Mouse (Mus musculus) midbrain, embryonic 12.5 days (tissue): ENCODE measurements around the gene Nolc1. TPM values are rescaled to one million over a fixed set of nuclear protein-coding genes. Genes with fewer than 3 reads are reported as not detected.

Source experiments
- ATAC-seq: fragments of 200-750 bp; cut with Nextera tagmentation; 2 replicates; pipeline ENCODE4 v1.8.0; 2017; ENCODE audit warnings: low read depth, moderate TSS enrichment, moderate library complexity; ENCODE audit not compliant: low FRiP score
- H3K27ac ChIP-seq: fragments of 300-500 bp; sonication (generic); replicated peaks from 2 replicates; pipeline ENCODE4 v1.5.1; 2016; ENCODE audit warnings: mild to moderate bottlenecking
- H3K27me3 ChIP-seq: fragments of 300-500 bp; sonication (generic); 2 replicates; pipeline ENCODE4 v1.6.1; 2016; ENCODE audit warnings: mild to moderate bottlenecking
- H3K36me3 ChIP-seq: fragments of 300-500 bp; sonication (generic); 2 replicates; pipeline ENCODE4 v1.6.1; 2016
- H3K4me1 ChIP-seq: fragments of 300-500 bp; sonication (generic); 2 replicates; pipeline ENCODE4 v1.6.1; 2016
- H3K4me2 ChIP-seq: fragments of 300-500 bp; sonication (generic); replicated peaks from 2 replicates; pipeline ENCODE4 v1.6.1; 2016; ENCODE audit warnings: mild to moderate bottlenecking, moderate library complexity
- H3K4me3 ChIP-seq: fragments of 300-500 bp; sonication (generic); 2 replicates; pipeline ENCODE4 v1.5.1; 2016; ENCODE audit warnings: mild to moderate bottlenecking
- H3K9ac ChIP-seq: fragments of 300-500 bp; sonication (generic); replicated peaks from 2 replicates; pipeline ENCODE4 v1.6.1; 2016; ENCODE audit warnings: mild to moderate bottlenecking, moderate library complexity
- H3K9me3 ChIP-seq: fragments of 300-500 bp; sonication (generic); 2 replicates; pipeline ENCODE4 v1.6.1; 2016; ENCODE audit warnings: mild to moderate bottlenecking
- WGBS: fragments of 180-500 bp; shearing (Covaris S2); methylation state at CpG from one replicate; pipeline ENCODE4 v1.1.7; 2016; 5-methylcytosine and 5-hydroxymethylcytosine counted together
- polyA plus RNA-seq: library from polyadenylated mRNA; unstranded; fragments of >200 nt; fragmentation: Nextera tagmentation; extraction: Ambion mirVana; gene quantifications from 2 replicates; pipeline ENCODE4 v1.2.1, GENCODE M21; 2016

The Nolc1 gene
- polyA plus RNA-seq, 1 experiment from 2014 or later: 103 TPM

- Histone ChIP-seq H3K4me3 (peak overlapping the region; percentile 81), H3K36me3 (peaks cover 45% of the 10 kb centered on the region), H3K9ac (peak overlapping the region; percentile 97), H3K9me3 (no peaks in the 10 kb centered on the region), H3K4me2 (peak overlapping the region; percentile 92), H3K4me1 (peaks cover 50% of the 10 kb centered on the region), H3K27me3 (no peaks in the 10 kb centered on the region), H3K27ac (peak overlapping the region; percentile 98)
- no peak for ATAC-seq
- WGBS: 18% methylated on average over 6 of the region's 6 CpGs
These were observed 38.3 kb upstream of the Nolc1 start for GRCm38 (mm10) chr19:46037243-46037924.

- H3K27me3 ChIP-seq: no peaks in the 10 kb centered on the region
- peak overlapping the region; percentile 81 for H3K4me3 ChIP-seq
- no peaks in the 10 kb centered on the region for H3K9me3 ChIP-seq
- peak overlapping the region; percentile 97 for H3K9ac ChIP-seq
- 9% methylated on average over 13 of the region's 13 CpGs for WGBS
- H3K4me2 ChIP-seq: peak overlapping the region; percentile 92
- no peak for ATAC-seq
- H3K4me1 ChIP-seq: peaks cover 58% of the 10 kb centered on the region
- peak overlapping the region; percentile 98 for H3K27ac ChIP-seq
- peaks cover 37% of the 10 kb centered on the region for H3K36me3 ChIP-seq
These were observed 37.5 kb upstream of the Nolc1 start for GRCm38 (mm10) chr19:46037925-46038850.

DNA sequence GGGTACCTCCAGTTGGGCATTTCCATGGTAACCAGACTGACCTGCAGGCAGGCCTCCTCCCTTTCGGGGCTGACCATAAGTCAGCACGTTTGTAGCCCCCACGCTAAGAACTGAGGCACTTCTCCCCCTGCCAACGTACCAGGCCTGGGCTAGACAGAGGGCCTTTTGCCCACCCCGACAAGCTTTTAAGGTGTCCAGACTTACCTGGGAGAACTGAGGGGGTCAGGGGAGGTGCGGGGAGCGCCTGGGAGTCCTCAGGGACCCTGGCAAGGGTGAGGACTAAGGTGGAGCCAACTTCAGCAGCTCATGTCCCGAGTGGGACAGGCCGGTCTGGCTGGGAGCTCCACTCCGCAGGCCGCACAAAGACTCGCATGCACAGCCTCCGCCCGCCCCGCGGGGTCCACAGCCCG is 36.8 kb upstream of the Nolc1 start:
- H3K4me3 ChIP-seq: peak overlapping the region; percentile 81
- no peaks in the 10 kb centered on the region for H3K9me3 ChIP-seq
- H3K4me2 ChIP-seq: peak overlapping the region; percentile 92
- peaks cover 65% of the 10 kb centered on the region for H3K4me1 ChIP-seq
- 0% methylated on average over 14 of the region's 17 CpGs for WGBS
- H3K9ac ChIP-seq: peak overlapping the region; percentile 97
- peaks cover 30% of the 10 kb centered on the region for H3K36me3 ChIP-seq
- H3K27ac ChIP-seq: peak overlapping the region; percentile 98
- H3K27me3 ChIP-seq: no peaks in the 10 kb centered on the region
- ATAC-seq: peak; percentile 8

DNA sequence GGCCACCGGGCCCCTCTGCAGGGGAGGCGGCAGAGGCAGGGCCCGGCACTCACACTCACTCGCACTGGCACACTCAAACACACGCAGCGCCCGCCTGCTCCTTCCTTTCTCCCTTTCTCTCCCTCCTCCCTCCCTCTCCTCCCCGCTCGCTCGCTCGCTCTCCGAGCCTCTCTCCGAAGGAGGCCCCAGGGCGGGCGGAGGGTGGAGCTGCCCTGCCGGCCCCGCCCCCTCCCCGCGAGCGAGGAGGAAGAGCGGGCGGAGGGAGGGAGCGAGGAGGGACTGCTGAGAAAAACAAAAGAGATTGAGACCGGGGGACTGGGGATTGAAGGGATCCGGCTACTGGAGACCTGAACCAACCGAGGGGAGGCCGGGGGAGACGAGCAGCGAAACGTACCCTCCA is 36.2 kb upstream of the Nolc1 start:
- peaks cover 24% of the 10 kb centered on the region for H3K36me3 ChIP-seq
- peak; percentile 71 for ATAC-seq
- H3K27ac ChIP-seq: peak overlapping the region; percentile 98
- under 1% methylated on average over 25 of the region's 30 CpGs for WGBS
- H3K4me2 ChIP-seq: peak overlapping the region; percentile 92
- no peaks in the 10 kb centered on the region for H3K27me3 ChIP-seq
- H3K9me3 ChIP-seq: no peaks in the 10 kb centered on the region
- H3K4me1 ChIP-seq: peaks cover 69% of the 10 kb centered on the region
- H3K9ac ChIP-seq: peak overlapping the region; percentile 97
- peak overlapping the region; percentile 81 for H3K4me3 ChIP-seq

- 39% methylated on average over 14 of the region's 14 CpGs for WGBS
- H3K36me3 ChIP-seq: peaks cover 15% of the 10 kb centered on the region
- H3K4me1 ChIP-seq: peaks cover 69% of the 10 kb centered on the region
- no peaks in the 10 kb centered on the region for H3K9me3 ChIP-seq
- H3K4me2 ChIP-seq: peak overlapping the region; percentile 92
- ATAC-seq: no peak
- peak overlapping the region; percentile 98 for H3K27ac ChIP-seq
- no peaks in the 10 kb centered on the region for H3K27me3 ChIP-seq
- peak overlapping the region; percentile 97 for H3K9ac ChIP-seq
- H3K4me3 ChIP-seq: peak overlapping the region; percentile 81
These were observed 35.3 kb upstream of the Nolc1 start for GRCm38 (mm10) chr19:46040149-46040902.

- Histone ChIP-seq H3K36me3 (peaks cover 5% of the 10 kb centered on the region; the same call in 1 of the 2 replicates), H3K27ac (peak overlapping the region; percentile 98), H3K27me3 (no peaks in the 10 kb centered on the region), H3K4me3 (peak overlapping the region; percentile 91), H3K9me3 (no peaks in the 10 kb centered on the region), H3K9ac (peak overlapping the region; percentile 98), H3K4me2 (peak overlapping the region; percentile 92), H3K4me1 (peaks cover 71% of the 10 kb centered on the region)
- 15% methylated on average over 7 of the region's 7 CpGs for WGBS
- ATAC-seq: no peak
These were observed 34.2 kb upstream of the Nolc1 start for GRCm38 (mm10) chr19:46041299-46041932.

- under 1% methylated on average over 11 of the region's 14 CpGs for WGBS
These were observed 33.7 kb upstream of the Nolc1 start for GRCm38 (mm10) chr19:46041933-46042475.

DNA sequence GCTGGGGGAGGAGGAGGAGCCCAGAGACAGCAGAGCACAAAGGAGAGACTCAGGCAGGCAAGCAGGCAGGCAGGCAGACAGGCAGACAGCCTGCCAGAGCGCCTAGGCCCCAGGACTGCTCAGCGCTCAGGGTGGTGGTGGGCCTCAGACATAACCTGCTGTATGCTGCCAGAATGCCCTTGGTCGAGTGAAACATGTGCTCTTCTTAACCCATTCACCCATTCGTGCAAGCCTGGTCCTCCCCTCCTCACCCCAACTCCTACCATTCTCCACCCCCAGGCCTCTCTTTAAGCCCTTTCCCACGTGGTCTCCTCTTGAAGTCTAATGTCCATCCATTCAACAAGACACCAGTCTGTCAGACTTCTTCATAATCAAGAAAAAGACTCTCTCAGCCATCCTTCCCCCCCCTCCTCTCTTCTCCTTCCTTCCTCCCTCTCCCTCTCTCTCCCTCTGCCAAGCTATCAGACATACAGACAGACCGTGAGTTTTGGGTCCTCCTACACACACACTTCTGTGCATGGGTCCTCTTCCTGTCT is 33.1 kb upstream of the Nolc1 start:
- Histone ChIP-seq H3K27me3 (0 out of 2 replicates have a peak, but pooled peaks cover 5% of the 10 kb centered on the region), H3K9ac (peak overlapping the region; percentile 98), H3K27ac (peak overlapping the region; percentile 98), H3K4me1 (peaks cover 65% of the 10 kb centered on the region), H3K9me3 (no peaks in the 10 kb centered on the region), H3K36me3 (no peaks in the 10 kb centered on the region), H3K4me2 (peak overlapping the region; percentile 92), H3K4me3 (peak overlapping the region; percentile 91)
- peak; percentile 58 for ATAC-seq
- 7% methylated on average over 6 of the region's 6 CpGs for WGBS

More at GRCm38 (mm10) chr19:46041933-46042475, 33.7 kb upstream of the Nolc1 start:
- peak overlapping the region; percentile 98 for H3K9ac ChIP-seq
- peak; percentile 53 for ATAC-seq
- H3K9me3 ChIP-seq: no peaks in the 10 kb centered on the region
- H3K27ac ChIP-seq: peak overlapping the region; percentile 98
- peak overlapping the region; percentile 91 for H3K4me3 ChIP-seq
- peak overlapping the region; percentile 92 for H3K4me2 ChIP-seq
- H3K36me3 ChIP-seq: no peaks in the 10 kb centered on the region
- no peaks in the 10 kb centered on the region for H3K27me3 ChIP-seq
- H3K4me1 ChIP-seq: peaks cover 70% of the 10 kb centered on the region

DNA sequence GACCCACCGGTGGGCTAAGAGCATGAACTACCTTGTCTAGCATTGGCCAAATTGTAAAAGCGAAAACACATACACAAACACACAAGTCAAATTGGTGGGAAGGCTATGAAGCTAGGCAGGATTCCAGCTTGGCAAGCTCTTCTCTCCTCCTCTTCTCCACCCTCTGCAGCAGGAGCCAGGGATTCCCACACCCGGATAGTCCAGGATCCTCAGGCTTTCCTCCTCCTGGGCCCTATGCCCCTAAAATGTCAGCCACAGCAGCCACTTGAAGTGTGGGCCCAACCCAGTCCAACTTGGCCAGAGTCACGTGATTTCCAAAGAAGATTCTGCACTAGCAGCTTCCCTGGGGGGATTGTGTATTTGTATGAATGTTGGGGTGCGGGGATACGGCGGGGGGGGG is 32.3 kb upstream of the Nolc1 start:
- peak overlapping the region; percentile 91 for H3K4me3 ChIP-seq
- no peaks in the 10 kb centered on the region for H3K9me3 ChIP-seq
- H3K4me1 ChIP-seq: peaks cover 60% of the 10 kb centered on the region

DNA sequence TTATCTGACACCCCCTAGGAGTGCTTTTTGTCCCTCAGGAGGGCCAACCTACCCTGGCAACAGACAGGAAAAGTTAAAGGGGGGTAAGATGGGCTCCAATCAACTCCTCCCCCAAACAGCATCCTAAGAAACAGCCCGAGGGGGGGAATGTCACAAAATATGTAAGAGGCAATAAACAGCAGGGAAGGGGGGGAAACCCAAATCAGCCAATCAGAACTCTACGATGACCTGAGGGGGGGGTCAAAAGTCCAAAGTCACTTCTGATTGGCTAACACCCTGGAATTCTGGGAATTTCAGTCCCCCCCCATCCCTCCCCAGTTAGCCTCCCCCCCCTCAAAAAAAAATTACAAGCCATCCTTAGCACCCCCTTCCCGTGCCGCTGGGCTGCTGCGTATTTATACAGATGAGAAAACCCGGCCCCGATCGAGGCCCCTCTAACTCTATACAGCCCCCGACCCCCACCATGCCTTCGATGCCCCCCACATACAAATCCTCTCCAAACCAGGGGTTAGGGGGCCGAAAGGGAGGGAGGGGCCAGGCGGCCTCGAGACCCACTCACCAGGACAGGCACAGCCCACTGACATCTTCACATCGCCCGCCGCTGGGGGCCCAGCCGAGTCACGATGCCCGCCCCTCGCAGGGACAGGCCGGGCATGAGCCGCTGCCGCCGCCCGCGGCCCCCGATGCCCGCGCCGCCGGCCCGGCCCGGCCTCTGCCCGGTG is 31.2 kb upstream of the Nolc1 start, which contains the start of gene Pprc1:
Gene Pprc1, plus strand, starts transcription at position 616 of the 722 bp plus-strand sequence.
- peak; percentile 45; the same call in 1 of the 2 replicates for ATAC-seq
- WGBS: under 1% methylated on average over 34 of the region's 34 CpGs
- no peaks in the 10 kb centered on the region for H3K36me3 ChIP-seq
- H3K27ac ChIP-seq: peak within 1 kb of the TSS; percentile 98
- peak within 1 kb of the TSS; percentile 98 for H3K9ac ChIP-seq
- H3K9me3 ChIP-seq: no peaks in the 10 kb centered on the region
- peaks cover 60% of the 10 kb centered on the region for H3K4me1 ChIP-seq
- peak within 1 kb of the TSS; percentile 91 for H3K4me3 ChIP-seq
- H3K27me3 ChIP-seq: 0 out of 2 replicates have a peak, but pooled peaks cover 5% of the 10 kb centered on the region
- H3K4me2 ChIP-seq: peak within 1 kb of the TSS; percentile 92

More for the DNA sequence above, 32.3 kb upstream of the Nolc1 start:
- 65% methylated on average over 7 of the region's 7 CpGs for WGBS
- 0 out of 2 replicates have a peak, but pooled peaks cover 5% of the 10 kb centered on the region for H3K27me3 ChIP-seq
- H3K9ac ChIP-seq: peak overlapping the region; percentile 98
- ATAC-seq: no peak
- H3K27ac ChIP-seq: peak overlapping the region; percentile 98
- H3K4me2 ChIP-seq: peak overlapping the region; percentile 92
- no peaks in the 10 kb centered on the region for H3K36me3 ChIP-seq
